Mouse (Mus musculus): ENCODE results near the gene Rpl29.

Gene Rpl29

GRCm38 (mm10) chr9:106417841-106418625, 11.2 kb upstream of the Rpl29 start:
- DNase-seq = peak; percentile 87 to 93

- no peak for DNase-seq
These were observed 8.6 kb upstream of the Rpl29 start for GRCm38 (mm10) chr9:106420608-106421007.

GRCm38 (mm10) chr9:106421033-106421864, 8.0 kb upstream of the Rpl29 start:
- no peak for DNase-seq

GRCm38 (mm10) chr9:106421865-106422160, 7.4 kb upstream of the Rpl29 start:
- peak; percentile 90 to 91 for DNase-seq

GRCm38 (mm10) chr9:106428719-106429220, 484 bp upstream of the Rpl29 start:
- DNase-seq = no peak

- no peak for DNase-seq
These were observed 686 bp downstream of the Rpl29 start for GRCm38 (mm10) chr9:106430015-106430264.

GRCm38 (mm10) chr9:106433389-106433788, 4.1 kb downstream of the Rpl29 start:
- peak in 1 of 2 experiments; percentile 4 for DNase-seq

- DNase-seq = peak in 1 of 2 experiments; percentile 23
These were observed 7.3 kb downstream of the Rpl29 start for GRCm38 (mm10) chr9:106436566-106436965.

GRCm38 (mm10) chr9:106442680-106443079, 13.4 kb downstream of the Rpl29 start:
- peak in 1 of 2 experiments; percentile 42 for DNase-seq

GRCm38 (mm10) chr9:106444836-106445235, 15.6 kb downstream of the Rpl29 start:
- peak; percentile 73 to 79 for DNase-seq

GRCm38 (mm10) chr9:106447348-106447747, 18.1 kb downstream of the Rpl29 start, which contains the start of the genes Abhd14b and Abhd14a:
TSS of gene Abhd14b (plus strand) at chr9:106447459.
TSS of gene Abhd14a (minus strand) at chr9:106447678.
- peak; percentile 98 to 99 for DNase-seq

- DNase-seq = peak; percentile 46 to 47
These were observed 18.7 kb downstream of the Rpl29 start for GRCm38 (mm10) chr9:106447951-106448350.

- peak; percentile 88 for DNase-seq
These were observed 19.3 kb downstream of the Rpl29 start for GRCm38 (mm10) chr9:106448498-106449031.

GRCm38 (mm10) chr9:106449947-106450346, 20.7 kb downstream of the Rpl29 start:
- peak in 1 of 2 experiments; percentile 40 for DNase-seq

GRCm38 (mm10) chr9:106450661-106451060, 21.4 kb downstream of the Rpl29 start:
- peak; percentile 92 to 94 for DNase-seq

- peak in 1 of 2 experiments; percentile 12 for DNase-seq
These were observed 22.0 kb downstream of the Rpl29 start for GRCm38 (mm10) chr9:106451298-106451697.

GRCm38 (mm10) chr9:106451899-106452298, 22.6 kb downstream of the Rpl29 start:
- peak in 1 of 2 experiments; percentile 20 for DNase-seq

- DNase-seq = peak in 1 of 2 experiments; percentile 4
These were observed 23.1 kb downstream of the Rpl29 start for GRCm38 (mm10) chr9:106452351-106452750.

GRCm38 (mm10) chr9:106452821-106453220, 23.6 kb downstream of the Rpl29 start:
- DNase-seq = peak; percentile 85 to 91

- peak; percentile 84 to 90 for DNase-seq
These were observed 24.2 kb downstream of the Rpl29 start, which contains the start of gene Pcbp4 for GRCm38 (mm10) chr9:106453271-106454070. TSS of gene Pcbp4 (plus strand) at chr9:106453291.

GRCm38 (mm10) chr9:106454071-106454761, 25.0 kb downstream of the Rpl29 start:
- DNase-seq = peak in 1 of 2 experiments; percentile 16

All from kidney, postnatal 36 days (tissue).